Mouse (Mus musculus) layer of hippocampus, postnatal 36 days (tissue): ENCODE results near the gene Traf3ip2. TPM values are rescaled to one million over a fixed set of nuclear protein-coding genes. Genes with fewer than 3 reads are reported as not detected.

ENCODE experiments used
- DNase-seq, 2 experiments: peaks; one replicate each; pipeline ENCODE4 v3.0.0; 2022
- total RNA-seq, 2 experiments: library from RNA; stranded (reverse); gene quantifications; 2 replicates each; pipeline ENCODE4 v1.2.3; 2021

The Traf3ip2 gene
- total RNA-seq, 2 experiments from 2014 or later, result 2.1 to 2.5 TPM

DNA sequence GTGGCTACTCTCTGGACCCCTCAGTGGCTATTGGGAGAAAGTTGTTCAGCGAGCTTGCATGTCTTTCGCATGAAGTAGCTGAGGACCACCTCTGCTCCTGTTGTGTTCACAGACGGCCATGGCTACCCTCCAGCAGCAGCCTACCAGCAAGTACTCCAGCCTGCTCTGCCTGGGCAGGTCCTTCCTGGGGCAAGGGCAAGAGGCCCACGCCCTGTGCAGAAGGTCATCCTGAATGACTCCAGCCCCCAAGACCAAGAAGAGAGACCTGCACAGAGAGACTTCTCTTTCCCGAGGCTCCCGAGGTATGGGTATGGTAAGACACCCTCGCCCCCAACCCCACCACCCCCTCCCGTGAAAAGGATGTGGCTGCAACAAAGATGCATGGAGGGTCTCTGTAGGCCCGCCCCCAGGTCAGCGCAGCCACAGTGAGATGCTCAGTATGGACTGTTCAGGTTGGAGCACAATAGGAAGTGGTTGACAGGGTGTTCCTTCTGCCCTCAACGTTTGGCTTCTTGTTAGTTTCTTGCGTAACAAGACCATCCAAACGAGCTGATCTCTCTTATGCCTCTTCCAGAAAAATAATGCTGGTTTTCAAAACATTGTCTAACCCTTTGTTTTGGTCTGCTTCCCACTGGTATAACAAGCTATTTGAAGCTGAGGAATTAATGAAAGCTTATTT, 21.8 kb downstream of the Traf3ip2 start:
- DNase-seq, result no peak

DNA sequence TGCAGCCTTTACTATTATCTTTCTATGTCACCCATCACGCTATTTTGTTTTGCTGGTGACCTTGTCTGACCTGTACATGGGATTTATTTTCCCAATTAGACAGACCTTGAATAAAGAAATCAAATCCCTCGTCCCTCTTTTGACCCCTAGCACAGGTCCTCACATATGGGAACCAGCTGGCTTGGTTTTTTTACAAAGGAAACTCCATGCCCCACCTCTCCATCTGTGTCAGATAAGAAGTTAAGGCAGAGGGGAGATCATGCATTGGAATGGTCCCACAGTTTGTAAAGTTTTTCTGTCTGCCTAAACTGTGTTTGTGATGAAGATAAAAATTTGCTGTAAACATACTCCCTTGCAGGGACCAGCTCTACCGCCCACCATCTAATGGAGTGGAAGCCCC, 26.1 kb downstream of the Traf3ip2 start:
- no peak for DNase-seq

DNA sequence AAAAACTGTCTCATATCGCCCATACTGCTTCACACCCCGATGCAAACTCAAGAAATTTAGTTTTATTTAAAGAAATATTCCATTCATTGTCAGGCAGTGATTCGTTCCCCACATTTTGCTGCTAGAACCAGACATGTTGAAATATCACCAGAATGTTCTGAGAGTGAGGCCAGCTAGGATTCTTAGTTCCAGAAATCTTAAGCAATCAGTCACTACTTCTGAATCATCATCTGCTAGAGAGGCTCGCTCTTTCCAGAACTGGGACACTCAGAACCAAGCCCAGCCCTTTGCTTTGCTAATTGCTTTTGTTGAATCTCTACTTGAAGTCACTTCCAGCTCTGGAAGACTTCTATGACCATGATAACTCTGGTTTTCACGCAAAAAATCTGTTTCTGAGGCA, 27.0 kb downstream of the Traf3ip2 start:
- DNase-seq, result no peak

DNA sequence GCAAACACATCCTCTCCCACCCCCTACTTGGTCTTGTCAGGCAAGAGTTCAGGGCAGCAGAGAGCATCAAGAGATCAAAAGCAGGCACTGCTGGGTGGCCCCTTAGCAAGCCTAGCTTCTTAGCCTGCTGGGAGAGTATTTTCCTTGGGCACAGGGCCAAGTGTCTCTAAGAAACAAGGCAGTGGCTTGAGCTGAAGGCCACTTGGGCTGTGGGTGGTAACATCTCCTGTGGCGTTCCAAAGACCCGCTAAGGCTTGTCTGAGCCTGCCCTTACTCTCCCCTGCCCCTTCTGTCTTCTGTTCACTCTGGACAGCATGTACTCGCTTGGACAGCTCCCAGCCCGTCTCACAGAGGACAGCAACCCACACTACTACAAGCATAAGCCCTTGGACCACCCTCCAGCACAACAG, 28.1 kb downstream of the Traf3ip2 start:
- no peak for DNase-seq

DNA sequence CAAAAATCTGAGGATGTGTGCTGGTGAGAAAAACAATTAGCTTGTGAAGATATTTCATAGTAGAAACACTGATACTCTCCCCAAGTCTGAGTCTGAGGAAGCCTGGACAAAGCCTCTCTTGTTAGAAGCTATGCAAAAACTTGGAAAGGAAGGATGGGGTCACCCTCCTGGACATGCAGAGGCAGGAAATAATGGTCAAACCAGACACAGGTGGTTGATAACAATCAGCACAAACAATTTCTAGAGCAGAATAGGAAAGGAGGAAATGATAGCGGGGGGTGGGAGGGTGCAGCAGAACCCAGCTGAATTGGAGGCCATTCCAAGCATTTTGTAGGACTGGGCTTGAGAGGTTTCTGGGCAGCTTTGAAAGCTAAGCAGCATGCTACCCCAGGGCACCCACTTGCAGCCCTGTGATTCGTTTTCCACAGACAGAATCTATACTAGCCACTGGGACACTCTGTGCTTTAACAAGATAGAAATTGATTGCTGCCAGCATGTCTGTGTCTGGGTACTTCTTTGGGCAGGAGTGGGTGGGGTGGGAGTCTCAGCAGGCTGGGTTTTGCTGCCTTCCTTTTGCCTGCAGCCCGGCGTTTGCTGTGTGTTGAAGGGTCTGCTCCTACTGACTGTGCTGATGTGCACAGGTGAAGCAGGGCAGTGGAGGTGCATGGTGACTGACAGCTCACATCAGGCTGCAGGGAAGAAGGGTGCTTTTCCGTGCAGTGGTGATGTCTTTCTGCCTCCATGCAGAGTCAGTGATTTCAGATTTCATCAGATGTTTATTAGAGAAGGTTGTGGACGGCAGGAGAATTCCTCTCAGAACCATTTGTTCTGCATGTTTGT, 33.3 kb downstream of the Traf3ip2 start:
- DNase-seq, result no peak

GRCm38 (mm10) chr10:39646629-39647019, 33.9 kb downstream of the Traf3ip2 start:
- no peak for DNase-seq

- DNase-seq, result no peak
These were observed 34.4 kb downstream of the Traf3ip2 start for GRCm38 (mm10) chr10:39647118-39647517.

DNA sequence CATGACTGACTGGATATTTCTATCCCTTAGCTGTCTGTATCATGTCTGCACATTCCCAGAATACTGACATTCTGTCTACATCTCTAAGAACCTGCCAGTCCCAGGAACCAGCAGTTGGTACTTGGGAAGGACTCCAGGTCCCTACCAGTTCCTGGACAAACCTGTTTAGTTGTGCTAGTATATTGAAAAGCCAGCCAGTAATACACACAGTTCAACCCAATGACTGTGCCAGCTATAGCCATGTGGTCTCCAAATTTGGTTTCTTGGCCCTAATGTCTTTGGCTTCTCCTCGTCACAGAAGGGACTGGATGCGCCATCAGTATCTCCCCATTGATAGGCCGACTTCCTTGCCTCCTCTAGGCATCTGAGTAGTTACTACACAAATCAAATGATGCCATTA, 35.5 kb downstream of the Traf3ip2 start:
- no peak for DNase-seq

DNA sequence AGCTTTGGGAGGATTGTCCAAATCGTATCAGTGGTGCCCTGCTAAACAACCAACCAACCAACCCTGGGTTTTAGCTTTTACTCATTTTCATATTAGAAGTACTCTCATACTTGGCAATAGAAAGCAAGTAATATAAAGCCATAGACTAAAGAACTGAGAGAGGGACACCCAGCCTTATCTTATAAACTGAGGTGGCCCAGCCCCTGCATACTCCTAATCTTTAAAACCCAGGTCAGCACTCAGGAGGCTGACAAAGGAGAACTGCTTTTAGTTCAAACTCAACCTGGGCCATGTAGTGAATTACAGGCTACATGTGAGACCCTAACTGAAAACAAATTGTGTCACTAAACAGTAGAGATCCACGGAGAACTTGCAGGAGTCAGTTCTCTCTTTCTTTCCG, 36.8 kb downstream of the Traf3ip2 start:
- DNase-seq, result no peak

- DNase-seq, result no peak
These were observed 37.6 kb downstream of the Traf3ip2 start for GRCm38 (mm10) chr10:39650316-39650715.

- no peak for DNase-seq
These were observed 41.3 kb downstream of the Traf3ip2 start for GRCm38 (mm10) chr10:39654001-39654416.

DNA sequence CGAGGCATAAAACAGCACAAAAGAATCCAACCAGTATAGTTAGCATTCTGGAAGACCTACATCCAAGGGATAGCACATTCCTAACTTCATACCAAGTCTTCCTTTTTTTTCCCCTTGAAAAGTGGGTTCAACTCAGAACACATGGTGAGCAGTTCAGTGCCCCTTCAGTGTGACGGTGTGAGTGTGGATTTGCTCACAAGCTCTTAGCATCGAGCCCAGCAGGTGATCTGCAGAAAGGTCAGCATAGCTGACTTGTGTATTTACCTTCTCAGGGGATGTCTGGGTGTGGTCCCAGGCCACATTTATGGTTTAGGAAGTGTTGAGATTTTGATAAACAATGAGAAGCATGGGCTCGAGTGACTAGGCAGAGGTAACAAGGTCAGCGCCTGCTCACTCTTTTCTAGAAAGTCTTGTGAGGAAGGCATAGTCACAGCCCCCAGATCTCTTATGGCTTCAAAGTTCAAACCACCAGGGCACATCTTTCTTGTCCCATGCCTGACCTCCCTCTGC, 46.2 kb downstream of the Traf3ip2 start:
- DNase-seq, result no peak

GRCm38 (mm10) chr10:39659411-39660268, 46.9 kb downstream of the Traf3ip2 start:
- peak in 1 of 2 experiments; percentile 18 for DNase-seq

- no peak for DNase-seq
These were observed 47.5 kb downstream of the Traf3ip2 start for GRCm38 (mm10) chr10:39660269-39660655.

- no peak for DNase-seq
These were observed 48.0 kb downstream of the Traf3ip2 start for GRCm38 (mm10) chr10:39660698-39661097.

DNA sequence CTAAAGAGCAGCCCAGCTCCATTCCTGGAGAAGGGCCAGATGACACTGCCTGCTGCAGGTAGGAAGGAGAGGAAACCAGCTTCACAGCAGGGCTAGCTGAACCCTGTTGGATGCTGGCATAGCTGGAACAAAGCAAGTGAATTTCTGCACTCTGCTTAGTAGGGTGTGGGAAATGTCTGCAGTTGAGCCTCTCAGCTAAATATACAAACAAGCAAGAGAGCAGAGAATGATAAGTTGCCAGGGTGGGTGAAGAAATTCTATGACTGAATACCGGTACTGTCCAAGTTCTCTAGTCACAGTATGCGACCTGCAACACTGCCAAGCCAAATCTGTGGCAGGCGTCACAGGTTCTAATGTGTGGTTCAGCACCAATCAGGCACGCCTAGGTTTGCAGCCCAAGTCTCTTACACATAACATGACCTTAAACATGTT, 52.4 kb downstream of the Traf3ip2 start:
- DNase-seq, result no peak

- DNase-seq, result no peak
These were observed 53.3 kb downstream of the Traf3ip2 start for GRCm38 (mm10) chr10:39666027-39666426.

- no peak for DNase-seq
These were observed 58.7 kb downstream of the Traf3ip2 start for GRCm38 (mm10) chr10:39671451-39671850.

GRCm38 (mm10) chr10:39672547-39673051, 59.9 kb downstream of the Traf3ip2 start:
- peak in 1 of 2 experiments; percentile 20 for DNase-seq

DNA sequence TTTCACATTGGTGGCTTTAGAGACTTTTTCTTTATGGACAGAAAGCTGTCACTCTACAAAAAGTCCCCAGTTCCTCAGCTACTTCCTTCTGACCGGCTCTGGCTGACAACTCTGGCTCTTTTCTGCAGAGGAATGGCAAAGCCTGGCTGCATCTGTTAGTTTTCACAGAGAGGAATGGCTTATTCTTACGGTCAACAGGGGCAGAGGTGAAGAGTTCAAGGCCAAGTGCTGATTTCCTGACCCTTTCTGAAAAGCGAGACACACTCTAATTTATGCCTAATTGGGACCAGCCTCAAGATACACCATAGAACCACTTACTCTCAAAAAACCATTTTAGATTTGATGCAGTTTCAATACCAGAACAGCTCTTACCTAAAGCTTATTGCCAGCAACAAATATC, 61.4 kb downstream of the Traf3ip2 start:
- DNase-seq, result no peak

- no peak for DNase-seq
These were observed 62.0 kb downstream of the Traf3ip2 start for GRCm38 (mm10) chr10:39674766-39675165.

DNA sequence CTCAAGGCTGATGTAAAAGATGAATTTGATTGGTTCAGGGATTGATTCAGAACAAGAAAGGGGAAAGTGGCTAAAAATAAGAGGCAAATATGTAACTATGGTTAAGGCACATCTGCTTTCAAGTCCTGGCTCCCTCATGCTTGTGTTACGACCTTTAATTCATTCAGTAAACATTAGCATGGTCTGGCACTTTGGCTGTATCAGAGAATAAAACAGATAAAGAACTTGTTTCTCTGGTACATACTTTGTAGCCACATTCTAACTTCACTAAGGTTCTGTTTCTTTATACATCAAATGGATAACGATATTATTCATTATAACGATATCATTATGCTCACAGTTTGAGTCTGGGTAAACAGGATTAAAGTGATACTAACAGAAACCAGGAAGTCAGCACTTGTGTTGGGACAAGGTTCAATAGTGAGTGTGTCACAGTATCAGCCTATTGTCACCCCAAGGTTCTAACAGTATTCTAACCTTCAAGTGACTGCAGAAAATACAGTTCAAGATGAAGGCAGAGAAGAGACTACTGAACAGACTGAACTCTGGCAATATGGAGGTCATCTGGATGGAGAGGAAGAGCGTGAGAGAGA, 65.6 kb downstream of the Traf3ip2 start:
- DNase-seq, result no peak
